Mouse (Mus musculus) kidney, postnatal 10 days (tissue): Measurements from ENCODE around the gene Tgfb2.

Source experiments
- DNase-seq: peaks from one replicate; pipeline ENCODE4 v3.0.0; 2021; ENCODE audit warnings: mixed read lengths

Gene Tgfb2

GRCm38 (mm10) chr1:186705915-186706248 is at the start of gene Tgfb2:
Gene Tgfb2, minus strand, starts transcription at chr1:186705989.
- DNase-seq: peak; percentile 38

- peak; percentile 18 for DNase-seq
These were observed 44.0 kb upstream of the Tgfb2 start for GRCm38 (mm10) chr1:186749675-186750283.

- peak; percentile 89 for DNase-seq
These were observed 43.2 kb upstream of the Tgfb2 start, which contains the start of gene Rrp15 for GRCm38 (mm10) chr1:186748724-186749653. Gene Rrp15, minus strand, starts transcription at chr1:186749358.

DNA sequence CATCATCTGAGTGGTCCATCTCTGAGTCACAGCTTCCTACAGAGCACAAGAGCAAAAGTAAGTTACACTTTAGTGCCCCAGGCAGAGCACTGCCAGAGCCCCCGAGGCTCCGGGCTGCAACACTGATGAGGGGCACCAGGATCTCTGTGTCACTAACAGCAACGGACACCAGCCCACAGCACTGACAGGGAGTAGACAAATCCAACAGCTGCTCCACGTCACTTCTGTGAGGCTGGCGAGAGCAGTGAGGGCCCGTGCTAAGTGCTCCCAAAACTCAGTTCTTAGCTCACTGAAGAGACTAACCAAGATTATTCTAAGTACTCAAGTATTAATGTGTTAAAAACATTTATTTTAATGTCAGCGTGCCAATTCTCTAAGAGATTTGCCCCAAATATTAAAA is 34.0 kb upstream of the Tgfb2 start:
- no peak for DNase-seq

DNA sequence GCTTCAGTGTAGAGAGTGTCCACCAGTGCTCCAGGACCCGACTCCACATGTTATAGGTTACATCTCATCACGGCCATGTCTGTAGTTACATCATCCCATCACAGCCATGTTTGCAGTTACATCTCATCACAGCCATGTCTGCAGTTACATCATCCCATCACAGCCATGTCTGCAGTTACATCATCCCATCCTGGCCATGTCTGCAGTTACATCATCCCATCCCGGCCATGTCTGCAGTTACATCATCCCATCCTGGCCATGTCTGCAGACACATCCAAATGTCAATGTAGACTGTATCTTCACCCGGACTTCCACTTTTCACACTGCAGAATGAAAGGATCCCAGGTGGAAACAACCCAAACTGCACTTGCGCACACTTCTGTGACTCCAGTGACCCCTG is 29.7 kb upstream of the Tgfb2 start:
- no peak for DNase-seq

GRCm38 (mm10) chr1:186733052-186733451 is 27.3 kb upstream of the Tgfb2 start:
- no peak for DNase-seq

DNA sequence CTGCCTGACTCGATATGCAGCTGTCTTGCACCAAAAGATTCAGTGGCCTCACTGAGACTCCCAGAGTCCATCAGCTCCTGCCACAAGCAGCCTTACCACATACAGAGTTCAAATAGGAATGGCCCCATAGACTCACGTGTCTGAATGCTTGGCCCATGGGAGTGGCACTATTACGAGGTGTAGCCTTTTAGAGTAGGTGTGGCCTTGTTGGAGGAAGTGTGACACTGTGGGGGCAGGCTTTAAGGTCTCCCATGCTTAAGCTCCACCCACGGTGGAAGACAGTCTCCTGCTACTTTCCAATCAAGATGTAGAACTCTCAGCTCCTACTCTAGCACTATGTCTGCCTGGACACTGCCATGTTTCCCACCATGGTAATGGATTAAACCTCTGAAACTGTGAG is 23.0 kb upstream of the Tgfb2 start:
- no peak for DNase-seq

- DNase-seq: no peak
These were observed 20.3 kb upstream of the Tgfb2 start for GRCm38 (mm10) chr1:186726117-186726516.

- no peak for DNase-seq
These were observed 16.5 kb upstream of the Tgfb2 start for GRCm38 (mm10) chr1:186722299-186722698.

GRCm38 (mm10) chr1:186721846-186722245 is 16.1 kb upstream of the Tgfb2 start:
- DNase-seq: peak; percentile 89

- DNase-seq: no peak
These were observed 15.4 kb upstream of the Tgfb2 start for GRCm38 (mm10) chr1:186721166-186721565.

DNA sequence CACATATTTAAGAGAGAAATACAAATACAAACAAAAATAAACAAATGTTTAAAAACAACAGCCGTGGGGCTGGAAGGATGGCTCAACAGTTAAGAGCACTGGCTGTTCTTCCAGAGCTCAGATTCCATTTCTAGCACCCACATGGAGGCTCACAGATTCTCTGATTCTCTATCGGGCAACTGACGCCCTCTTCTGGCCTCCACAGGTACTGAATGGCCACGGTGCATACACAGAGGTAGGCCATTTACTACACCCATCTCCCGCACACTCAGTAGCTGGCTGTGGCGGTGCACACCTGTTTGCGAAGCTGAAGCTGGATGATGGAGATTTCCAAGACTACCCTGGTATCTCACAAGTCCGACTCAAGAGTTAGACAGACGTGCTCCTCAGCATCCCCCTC is 13.9 kb upstream of the Tgfb2 start:
- no peak for DNase-seq

DNA sequence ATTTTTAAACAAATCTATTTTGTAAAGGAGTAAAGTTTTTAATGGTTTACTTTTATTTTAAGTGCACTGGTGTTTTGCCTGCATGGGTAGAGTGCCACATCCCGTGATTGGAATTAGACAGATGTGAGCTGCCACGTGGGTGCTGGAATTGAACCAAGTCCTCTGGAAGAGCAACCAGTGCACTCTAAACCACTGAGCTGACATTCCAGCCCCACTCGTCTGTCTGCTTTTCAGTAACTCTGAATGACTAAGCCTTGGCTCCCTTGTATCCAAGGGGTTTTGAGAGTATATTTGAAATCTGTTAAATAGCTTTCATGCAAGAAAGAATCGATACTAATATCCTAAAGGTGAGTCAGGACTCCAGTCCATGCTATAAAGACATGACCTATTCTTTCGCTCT is 13.1 kb upstream of the Tgfb2 start:
- no peak for DNase-seq

DNA sequence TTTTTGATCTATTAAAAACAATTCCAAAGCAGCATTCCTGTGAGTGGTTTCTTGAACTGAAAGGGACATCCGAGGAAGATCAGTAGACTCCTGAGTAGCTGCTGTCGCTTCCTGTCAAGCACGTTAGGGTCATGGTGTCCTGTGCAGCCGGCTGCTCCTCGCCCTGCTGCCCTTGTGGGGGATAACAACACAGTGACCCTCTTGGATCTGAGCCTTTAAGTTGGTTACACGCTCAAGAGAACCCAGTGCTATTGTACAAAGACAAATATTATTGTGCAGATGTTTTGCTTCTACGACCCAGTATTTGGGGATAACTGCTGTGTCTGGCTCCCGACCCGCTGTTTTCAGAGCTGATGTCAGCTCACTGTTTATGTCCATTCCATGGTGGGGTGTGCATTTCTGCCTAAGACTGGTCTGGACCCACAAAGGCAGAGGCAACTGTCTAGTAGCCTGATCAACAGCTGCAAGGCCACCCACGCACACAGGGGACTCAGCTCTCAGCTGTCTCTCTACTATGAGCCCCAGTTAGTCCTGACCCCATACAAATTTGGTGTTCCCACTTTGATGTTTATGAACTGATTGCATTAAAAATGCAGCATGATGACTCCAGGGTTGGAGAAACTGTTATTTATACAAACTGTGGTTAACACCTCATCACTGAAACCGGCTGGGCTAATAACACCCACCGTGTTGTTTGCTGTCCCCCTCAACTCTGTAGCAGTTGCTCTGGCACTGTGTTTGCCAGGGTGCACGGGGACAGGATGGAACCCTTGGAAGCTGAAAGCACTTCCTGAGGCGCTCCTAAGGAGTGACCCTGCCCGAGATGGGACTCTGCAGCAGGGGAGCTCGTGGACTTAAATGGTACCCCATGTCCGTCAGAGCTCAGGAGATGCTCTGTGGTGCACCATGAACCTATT is 9.4 kb upstream of the Tgfb2 start:
- DNase-seq: no peak

DNA sequence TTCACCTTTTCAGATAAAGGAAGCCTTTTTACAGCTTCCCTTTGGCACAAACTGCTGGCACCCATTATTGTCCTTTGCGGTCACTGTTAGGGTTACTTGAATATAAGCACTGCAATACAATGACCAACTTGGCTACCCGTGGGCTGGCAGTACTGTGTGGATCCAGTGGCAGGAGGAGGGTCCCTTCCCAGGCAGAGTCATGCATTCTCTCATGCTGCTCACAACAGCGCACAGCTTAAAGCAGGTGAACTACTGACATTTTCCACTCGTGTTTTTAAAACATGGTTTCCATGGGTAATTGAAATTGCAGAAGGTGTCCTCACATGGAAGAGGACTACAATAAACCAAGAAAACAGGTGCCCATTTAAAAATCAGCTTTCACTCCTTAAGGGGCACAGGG is 8.4 kb upstream of the Tgfb2 start:
- DNase-seq: no peak

DNA sequence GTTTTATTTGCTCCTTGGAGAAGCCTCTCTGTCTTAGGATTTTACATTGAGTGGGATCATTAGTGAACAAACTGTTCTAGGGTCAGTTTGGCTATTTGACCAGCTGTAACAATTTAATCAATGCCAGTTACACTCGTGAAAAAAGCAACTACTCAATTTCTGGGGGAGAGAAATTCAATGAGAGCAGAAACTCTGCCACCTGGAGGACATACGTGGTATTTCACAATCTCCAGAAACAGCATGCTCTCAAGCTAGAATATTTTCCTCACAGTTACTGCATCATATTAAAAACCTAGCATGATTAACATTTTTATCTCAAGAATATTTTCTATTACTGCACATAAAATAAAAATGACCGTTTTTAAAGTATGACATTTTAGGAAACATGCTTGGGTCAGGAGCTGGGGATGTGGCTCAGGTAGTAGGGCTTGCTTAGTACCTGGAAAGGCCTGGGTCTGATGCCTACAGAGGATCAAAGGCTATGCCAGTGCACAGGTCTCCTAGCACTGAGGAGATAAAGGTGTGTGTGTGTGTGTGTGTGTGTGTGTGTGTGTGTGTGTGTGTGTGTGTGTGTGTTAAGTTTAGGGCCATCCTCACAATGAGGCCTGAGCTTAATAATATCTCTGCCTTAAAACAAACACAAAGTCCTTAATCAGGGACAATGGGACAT is 7.1 kb upstream of the Tgfb2 start:
- DNase-seq: peak; percentile 67

DNA sequence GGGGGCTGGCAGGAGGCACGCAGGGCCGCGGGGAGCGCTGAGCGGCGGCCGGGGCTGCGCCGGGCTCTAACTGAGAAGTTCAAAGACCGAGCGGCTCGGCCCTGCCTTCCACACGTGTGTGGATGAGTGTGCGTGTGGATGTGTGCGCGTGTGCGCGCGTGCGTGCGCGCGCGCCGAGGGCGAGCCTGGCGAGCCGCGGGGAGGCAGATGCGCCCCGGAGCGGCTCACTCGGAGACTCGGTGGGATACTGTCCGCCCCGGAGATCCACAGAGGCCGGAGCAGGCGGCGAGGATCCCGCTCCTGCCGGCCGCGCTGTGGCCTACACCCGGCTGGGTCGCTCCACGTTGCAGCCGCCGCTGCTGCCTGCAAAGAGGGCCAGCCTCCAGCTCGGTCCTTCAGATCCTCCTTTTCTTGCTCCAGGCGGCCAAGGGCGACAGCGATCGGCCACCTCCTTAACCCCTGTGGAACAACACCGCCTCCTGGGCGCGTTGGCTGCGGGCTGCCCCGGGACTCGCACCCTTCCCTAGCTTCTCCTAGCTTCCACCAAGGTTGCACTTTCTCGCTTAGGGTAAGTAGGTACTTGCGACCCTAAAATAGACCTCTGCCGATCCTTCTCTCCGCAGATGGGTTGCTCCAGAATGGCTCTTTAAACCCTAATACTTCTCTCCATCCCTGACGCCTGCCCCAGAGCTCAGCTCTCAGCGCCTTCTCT is 430 bp downstream of the Tgfb2 start:
- peak; percentile 82 for DNase-seq

- DNase-seq: peak; percentile 55
These were observed 1.6 kb downstream of the Tgfb2 start for GRCm38 (mm10) chr1:186703980-186704701.

GRCm38 (mm10) chr1:186703256-186703979 is 2.4 kb downstream of the Tgfb2 start:
- no peak for DNase-seq
